ENCODE assay signal across 11 mouse cellular contexts in genomic region chr1:185091816-185092558, GRCm38 (mm10).
DNase-seq lines count a peak whose midpoint lies in the region; ATAC-seq and TF ChIP-seq lines count a peak whose summit lies in the region.
"Had no signal": no experiment of that assay in that cellular context is flagged by ENCODE, and none has a peak within 500 bp of the region (broad histone marks: within the 10 kb centered on the region; RNA-seq: fewer than 3 reads in every experiment).

No protein-coding gene starts in this region.

- TF ChIP-seq CTCF in kidney, adult 2 months (conservative IDR thresholded peaks at IDR 0.05; ENCODE audit: insufficient read depth, insufficient read length, low read depth, low read length) = no peak
- no peak for TF ChIP-seq CTCF in brain, embryonic 14.5 days (IDR thresholded peaks at IDR 0.05; ENCODE audit: borderline replicate concordance, extremely low read depth, insufficient read depth, insufficient read length)
- no peak for TF ChIP-seq CTCF in lung, postnatal 0 days (IDR thresholded peaks at IDR 0.05)

- WGBS in embryonic facial prominence, embryonic 12.5 days = 43% methylated on average over 21 of the region's 21 CpGs
- WGBS in embryonic facial prominence, embryonic 10.5 days = 48% methylated on average over 21 of the region's 21 CpGs
- 28% methylated on average over 21 of the region's 21 CpGs for WGBS in kidney, adult 2 months
- 12% methylated on average over 19 of the region's 21 CpGs for WGBS in lung, postnatal 0 days

- no peaks in the 10 kb centered on the region for H3K9me3 ChIP-seq in embryonic facial prominence, embryonic 12.5 days
- no peaks in the 10 kb centered on the region for H3K9me3 ChIP-seq in embryonic facial prominence, embryonic 10.5 days
- no peaks in the 10 kb centered on the region for H3K9me3 ChIP-seq in lung, postnatal 0 days (ENCODE audit: low read length)
- H3K9me3 ChIP-seq: hindbrain, embryonic 12.5 days had no signal

- no peak overlapping the region for H3K4me3 ChIP-seq in embryonic facial prominence, embryonic 12.5 days
- H3K4me3 ChIP-seq in embryonic facial prominence, embryonic 10.5 days = no peak overlapping the region
- H3K4me3 ChIP-seq in kidney, adult 2 months (ENCODE audit: insufficient read depth, low read depth, low read length) = no peak overlapping the region
- no peak overlapping the region for H3K4me3 ChIP-seq in lung, postnatal 0 days (ENCODE audit: low read depth, low read length)
- H3K4me3 ChIP-seq: hindbrain, embryonic 12.5 days had no signal

- H3K9ac ChIP-seq in embryonic facial prominence, embryonic 12.5 days = no peak overlapping the region
- no peak overlapping the region for H3K9ac ChIP-seq in lung, postnatal 0 days (replicated peaks; ENCODE audit: low read depth)
- H3K9ac ChIP-seq: hindbrain, embryonic 12.5 days had no signal

- no peak for TF ChIP-seq EP300 in lung, postnatal 0 days (IDR thresholded peaks at IDR 0.05)

- no peaks in the 10 kb centered on the region for H3K27me3 ChIP-seq in embryonic facial prominence, embryonic 12.5 days
- H3K27me3 ChIP-seq in embryonic facial prominence, embryonic 10.5 days (replicated peaks; ENCODE audit: low read depth, poor library complexity, severe bottlenecking) = peaks cover 7% of the 10 kb centered on the region
- peaks cover 1% of the 10 kb centered on the region; the same call in 1 of the 2 replicates for H3K27me3 ChIP-seq in kidney, adult 2 months (replicated peaks; ENCODE audit: control insufficient read depth, insufficient read depth, low read length)
- no peaks in the 10 kb centered on the region for H3K27me3 ChIP-seq in lung, postnatal 0 days (replicated peaks; ENCODE audit: insufficient read depth, low read length)
- H3K27me3 ChIP-seq: hindbrain, embryonic 12.5 days had no signal

- ATAC-seq in embryonic facial prominence, embryonic 12.5 days (ENCODE audit: insufficient number of reproducible peaks, insufficient read depth, low FRiP score, low TSS enrichment) = no peak
- peak; percentile 87 for ATAC-seq in lung, postnatal 0 days

- TF ChIP-seq POLR2A in kidney, adult 2 months (IDR thresholded peaks at IDR 0.05; ENCODE audit: low read depth, low read length) = no peak
- no peak for TF ChIP-seq POLR2A in brain, embryonic 14.5 days (IDR thresholded peaks at IDR 0.05; ENCODE audit: borderline replicate concordance, extremely low read depth, insufficient read depth, insufficient read length, poor library complexity, severe bottlenecking)

- no peaks in the 10 kb centered on the region for H3K36me3 ChIP-seq in embryonic facial prominence, embryonic 12.5 days
- H3K36me3 ChIP-seq in embryonic facial prominence, embryonic 10.5 days (replicated peaks) = no peaks in the 10 kb centered on the region
- H3K36me3 ChIP-seq in kidney, adult 2 months (ENCODE audit: control insufficient read depth, insufficient read depth, low read length) = no peaks in the 10 kb centered on the region
- no peaks in the 10 kb centered on the region for H3K36me3 ChIP-seq in lung, postnatal 0 days (ENCODE audit: insufficient read depth, low read length)
- H3K36me3 ChIP-seq: hindbrain, embryonic 12.5 days had no signal

- H3K27ac ChIP-seq in embryonic facial prominence, embryonic 12.5 days = no peak overlapping the region
- H3K27ac ChIP-seq in embryonic facial prominence, embryonic 10.5 days (replicated peaks) = no peak overlapping the region
- no peak overlapping the region for H3K27ac ChIP-seq in kidney, adult 2 months (ENCODE audit: insufficient read depth, low read depth, low read length)
- H3K27ac ChIP-seq in lung, postnatal 0 days (ENCODE audit: low read length) = no peak overlapping the region
- H3K27ac ChIP-seq: hindbrain, embryonic 12.5 days had no signal

- no peak for DNase-seq in embryonic facial prominence, embryonic 10.5 days (ENCODE audit: low spot score)
- peak; percentile 37 to 46 for DNase-seq in kidney, postnatal 4 days
- no peak for DNase-seq in kidney, adult 2 months
- peak; percentile 20 for DNase-seq in brain, embryonic 14.5 days (ENCODE audit: low read depth)
- DNase-seq in lung, postnatal 0 days (ENCODE audit: low spot score) = peak; percentile 71
- no peak for DNase-seq in spleen, postnatal 36 days (ENCODE audit: low spot score in 2 of 2)
- DNase-seq in frontal cortex, postnatal 25 days (ENCODE audit: low spot score in 2 of 2) = no peak
- DNase-seq: adrenal gland, adult 8-10 months; thymus, postnatal 25 days had no signal

- peak overlapping the region; percentile 6; the same call in 1 of the 2 replicates for H3K4me2 ChIP-seq in embryonic facial prominence, embryonic 12.5 days (replicated peaks)
- H3K4me2 ChIP-seq in lung, postnatal 0 days (replicated peaks; ENCODE audit: low read depth, low read length) = no peak overlapping the region
- H3K4me2 ChIP-seq: hindbrain, embryonic 12.5 days had no signal

- no peaks in the 10 kb centered on the region for H3K4me1 ChIP-seq in embryonic facial prominence, embryonic 12.5 days
- H3K4me1 ChIP-seq in embryonic facial prominence, embryonic 10.5 days = peaks cover 3% of the 10 kb centered on the region; the same call in 1 of the 2 replicates
- no peaks in the 10 kb centered on the region for H3K4me1 ChIP-seq in kidney, adult 2 months (ENCODE audit: control insufficient read depth, insufficient read depth, low read length)
- H3K4me1 ChIP-seq in lung, postnatal 0 days (ENCODE audit: insufficient read depth, low read depth, low read length) = no peaks in the 10 kb centered on the region

Comparison
In these comparisons a context has a peak if more than half of its experiments do, and no peak if none do; other contexts are left out.
1. DNase-seq: peak in kidney, postnatal 4 days (2 of 2), brain, embryonic 14.5 days (single experiment) and lung, postnatal 0 days (single experiment); none in embryonic facial prominence, embryonic 10.5 days (single experiment), kidney, adult 2 months (single experiment), spleen, postnatal 36 days (0 of 2) and frontal cortex, postnatal 25 days (0 of 2).